Mouse (Mus musculus): ENCODE data around the gene Clec16a. TPM values are rescaled to one million over a fixed set of nuclear protein-coding genes. Genes with fewer than 3 reads are reported as not detected.

Gene Clec16a
- polyA plus RNA-seq, 1 experiment from 2014 or later = 53.9 TPM

GRCm38 (mm10) chr16:10676461-10677066 is 131.4 kb downstream of the Clec16a start:
- no peak overlapping the region for H3K27ac ChIP-seq
- H3K4me2 ChIP-seq = no peak overlapping the region
- H3K4me1 ChIP-seq = no peaks in the 10 kb centered on the region
- no peak for ATAC-seq (ENCODE audit: low FRiP score)
- H3K9ac ChIP-seq = no peak overlapping the region
- no peaks in the 10 kb centered on the region for H3K9me3 ChIP-seq
- 81% methylated on average over 3 of the region's 3 CpGs for WGBS
- no peaks in the 10 kb centered on the region for H3K36me3 ChIP-seq (replicated peaks)
- no peak overlapping the region for H3K4me3 ChIP-seq (replicated peaks)
- H3K27me3 ChIP-seq = no peaks in the 10 kb centered on the region

DNA sequence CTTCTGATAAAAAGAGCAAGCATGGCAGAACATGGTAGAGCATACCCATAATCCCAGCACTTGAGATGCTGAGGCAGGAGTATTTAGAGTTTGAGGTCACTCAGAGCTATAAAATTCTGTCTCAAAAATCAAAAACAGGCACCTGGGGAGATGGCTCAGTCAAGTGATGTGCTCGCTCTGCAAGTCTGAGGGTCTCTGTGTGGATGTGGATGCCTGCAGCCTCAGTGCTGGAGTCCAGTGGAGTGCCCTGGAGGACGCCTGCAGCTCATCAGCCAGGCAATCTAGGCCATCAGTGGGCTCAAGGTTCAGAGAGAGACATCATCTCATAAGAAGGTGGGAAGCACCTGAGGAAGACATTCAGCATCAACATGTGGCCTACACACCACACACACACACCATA is 137.4 kb downstream of the Clec16a start:
- no peak for ATAC-seq (ENCODE audit: low FRiP score)
- Histone ChIP-seq H3K36me3 (replicated peaks) (no peaks in the 10 kb centered on the region), H3K9me3 (no peaks in the 10 kb centered on the region), H3K27ac (no peak overlapping the region), H3K4me3 (replicated peaks) (no peak overlapping the region), H3K4me2 (no peak overlapping the region), H3K27me3 (no peaks in the 10 kb centered on the region), H3K9ac (no peak overlapping the region), H3K4me1 (no peaks in the 10 kb centered on the region)
- 79% methylated on average over 2 of the region's 2 CpGs for WGBS

DNA sequence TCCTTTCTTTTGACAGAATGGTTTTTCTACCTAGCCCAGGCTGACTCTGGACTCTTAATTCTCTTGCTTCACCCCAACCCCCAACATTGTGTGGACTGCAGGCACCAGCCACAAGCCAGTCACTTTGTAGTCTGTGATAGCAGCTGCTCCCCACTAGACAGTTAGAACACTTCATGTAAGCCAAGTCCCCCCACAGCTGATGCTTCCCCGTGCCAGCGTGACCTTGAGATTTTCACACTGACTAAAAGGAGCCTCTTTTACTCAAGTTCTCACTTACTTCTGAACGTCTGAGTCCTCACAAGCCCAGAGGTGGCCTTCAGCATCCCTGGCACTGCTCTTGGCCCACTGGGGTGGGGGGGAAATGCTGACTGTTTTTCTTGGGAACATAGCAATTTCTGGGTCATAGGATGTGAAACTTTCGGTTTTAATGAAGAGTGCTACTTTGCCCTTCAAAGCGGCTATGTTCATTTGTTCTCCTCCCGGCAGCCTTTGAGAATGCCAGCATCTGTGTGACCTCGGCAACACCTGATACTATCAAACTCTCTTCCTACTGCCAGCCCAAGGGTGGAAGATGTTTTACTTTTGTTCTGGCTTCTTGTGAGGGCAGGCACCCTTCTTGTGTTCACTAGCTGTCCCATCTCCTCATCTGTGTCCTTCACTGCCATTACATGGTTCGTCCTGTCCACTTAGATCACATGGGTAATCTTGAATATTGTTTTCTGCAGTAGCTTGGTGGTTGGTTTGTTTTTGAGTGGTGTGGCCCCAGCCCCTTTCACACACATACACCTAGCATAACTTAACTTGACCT is 138.3 kb downstream of the Clec16a start:
- Histone ChIP-seq H3K4me2 (no peak overlapping the region), H3K36me3 (replicated peaks) (no peaks in the 10 kb centered on the region), H3K27me3 (no peaks in the 10 kb centered on the region), H3K9ac (no peak overlapping the region), H3K27ac (no peak overlapping the region), H3K9me3 (no peaks in the 10 kb centered on the region), H3K4me3 (replicated peaks) (no peak overlapping the region), H3K4me1 (no peaks in the 10 kb centered on the region)
- ATAC-seq (ENCODE audit: low FRiP score) = no peak
- 84% methylated on average over 8 of the region's 8 CpGs for WGBS

DNA sequence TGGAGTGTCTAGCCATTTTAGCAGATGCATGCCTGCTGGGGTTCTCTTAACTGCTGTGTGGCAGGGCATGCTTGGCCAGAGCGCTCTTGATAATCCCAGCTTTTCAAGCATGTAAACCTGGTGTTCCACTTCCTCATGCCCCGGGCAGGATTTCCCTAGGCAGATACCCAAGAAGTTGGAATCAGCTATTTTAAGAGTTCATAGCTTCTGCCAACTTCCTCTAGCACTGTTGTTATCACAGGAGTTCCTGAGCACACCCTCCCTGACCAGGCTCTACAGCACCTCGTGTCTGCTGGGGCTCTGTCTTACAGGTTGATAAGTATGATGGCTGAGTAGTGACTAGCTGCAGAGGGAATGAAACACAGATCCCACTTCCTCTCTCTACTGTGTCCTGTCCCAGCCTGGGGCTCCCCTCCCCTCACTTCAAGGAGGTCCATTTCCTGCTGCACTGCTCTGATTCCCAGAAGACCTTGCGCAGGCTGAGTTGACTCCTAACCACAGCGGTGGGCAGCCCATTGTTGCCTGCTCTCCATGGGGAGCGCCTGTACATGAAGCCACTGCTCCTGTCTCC is 144.7 kb downstream of the Clec16a start:
- Histone ChIP-seq H3K27me3 (no peaks in the 10 kb centered on the region), H3K9me3 (no peaks in the 10 kb centered on the region), H3K4me3 (replicated peaks) (no peak overlapping the region), H3K27ac (no peak overlapping the region), H3K4me2 (no peak overlapping the region), H3K36me3 (replicated peaks) (peaks cover 6% of the 10 kb centered on the region), H3K9ac (no peak overlapping the region), H3K4me1 (no peaks in the 10 kb centered on the region)
- 91% methylated on average over 6 of the region's 6 CpGs for WGBS
- ATAC-seq (ENCODE audit: low FRiP score) = no peak

GRCm38 (mm10) chr16:10690442-10690841 is 145.3 kb downstream of the Clec16a start:
- H3K36me3 ChIP-seq (replicated peaks) = peaks cover 6% of the 10 kb centered on the region
- H3K4me1 ChIP-seq = no peaks in the 10 kb centered on the region
- H3K27ac ChIP-seq = no peak overlapping the region
- WGBS = 86% methylated on average over 3 of the region's 3 CpGs
- H3K27me3 ChIP-seq = no peaks in the 10 kb centered on the region
- H3K9me3 ChIP-seq = no peaks in the 10 kb centered on the region
- no peak overlapping the region for H3K4me3 ChIP-seq (replicated peaks)
- ATAC-seq (ENCODE audit: low FRiP score) = no peak
- H3K9ac ChIP-seq = no peak overlapping the region
- H3K4me2 ChIP-seq = no peak overlapping the region

- Histone ChIP-seq H3K27ac (no peak overlapping the region), H3K9ac (no peak overlapping the region), H3K4me3 (replicated peaks) (no peak overlapping the region), H3K36me3 (replicated peaks) (peaks cover 6% of the 10 kb centered on the region), H3K4me1 (no peaks in the 10 kb centered on the region), H3K27me3 (no peaks in the 10 kb centered on the region), H3K9me3 (no peaks in the 10 kb centered on the region), H3K4me2 (no peak overlapping the region)
- no peak for ATAC-seq (ENCODE audit: low FRiP score)
- WGBS = 84% methylated on average over 5 of the region's 5 CpGs
Observed at GRCm38 (mm10) chr16:10691705-10692104, 146.6 kb downstream of the Clec16a start.

DNA sequence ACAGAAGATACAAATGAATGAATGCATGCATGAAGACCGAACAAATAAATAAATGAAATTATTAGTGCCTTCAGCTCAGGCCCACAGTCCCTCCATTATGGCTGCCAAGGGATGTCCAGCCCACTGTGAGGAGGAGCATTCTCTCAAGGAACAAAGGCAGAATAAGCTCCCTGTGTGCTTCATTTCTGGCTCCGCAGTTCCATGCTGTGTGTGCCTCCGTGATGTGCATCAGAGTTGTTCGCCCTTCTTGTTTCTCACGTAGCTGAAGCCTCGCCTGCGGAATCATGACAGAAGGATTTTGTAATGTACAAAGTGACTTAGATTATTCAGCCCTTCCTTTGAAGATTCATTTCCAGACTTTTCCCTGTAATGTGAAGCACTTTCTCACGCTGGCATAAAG is 147.7 kb downstream of the Clec16a start:
- Histone ChIP-seq H3K9me3 (no peaks in the 10 kb centered on the region), H3K4me3 (replicated peaks) (no peak overlapping the region), H3K27me3 (no peaks in the 10 kb centered on the region), H3K4me1 (no peaks in the 10 kb centered on the region), H3K9ac (no peak overlapping the region), H3K4me2 (no peak overlapping the region), H3K27ac (no peak overlapping the region), H3K36me3 (replicated peaks) (peaks cover 6% of the 10 kb centered on the region)
- ATAC-seq (ENCODE audit: low FRiP score) = no peak
- 71% methylated on average over 8 of the region's 8 CpGs for WGBS

DNA sequence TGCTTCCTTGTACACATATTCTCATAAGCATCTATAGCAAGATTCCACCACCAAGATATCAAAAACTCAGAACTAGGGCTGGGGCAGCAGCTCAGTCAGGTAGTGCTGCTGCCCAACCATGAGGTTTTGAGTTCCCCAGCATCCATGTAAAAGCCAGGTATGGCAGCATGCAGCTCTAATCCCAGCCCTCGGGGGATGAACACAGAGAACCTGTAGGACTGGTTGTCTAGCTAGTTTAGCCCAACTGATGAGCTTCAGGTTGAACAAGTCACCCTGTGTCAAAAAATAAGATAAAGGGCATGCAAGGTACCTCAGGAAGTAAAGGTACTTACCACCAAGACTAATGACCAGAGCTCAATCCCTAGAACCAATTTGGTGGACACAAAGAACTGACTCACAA is 148.3 kb downstream of the Clec16a start:
- Histone ChIP-seq H3K36me3 (replicated peaks) (peaks cover 6% of the 10 kb centered on the region), H3K4me2 (no peak overlapping the region), H3K27ac (no peak overlapping the region), H3K9ac (no peak overlapping the region), H3K9me3 (no peaks in the 10 kb centered on the region), H3K4me1 (no peaks in the 10 kb centered on the region), H3K4me3 (replicated peaks) (no peak overlapping the region), H3K27me3 (no peaks in the 10 kb centered on the region)
- ATAC-seq (ENCODE audit: low FRiP score) = no peak
- 96% methylated on average over 1 of the region's 1 CpGs for WGBS

DNA sequence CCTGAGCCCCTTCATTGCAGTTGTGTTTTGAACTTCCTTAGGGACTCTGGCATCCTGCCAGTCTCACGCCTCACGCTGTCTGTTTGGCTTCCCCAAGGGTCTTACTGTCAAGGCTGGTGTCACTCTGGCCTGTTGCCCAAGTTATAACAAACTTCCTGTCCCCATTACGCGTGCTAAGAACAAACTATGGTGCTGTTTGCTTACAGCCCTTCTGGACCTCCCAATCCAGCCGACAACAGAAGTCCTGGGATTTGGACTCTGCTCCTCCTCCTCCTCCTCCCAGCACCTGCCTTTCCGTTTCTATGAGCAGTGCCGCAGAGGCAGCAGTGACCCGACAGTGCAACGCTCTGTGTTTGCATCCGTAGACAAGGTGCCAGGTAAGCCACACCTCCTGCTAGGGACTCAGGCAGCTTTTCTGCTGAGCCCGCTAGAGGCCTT is 149.3 kb downstream of the Clec16a start:
- H3K27me3 ChIP-seq = no peaks in the 10 kb centered on the region
- no peak overlapping the region for H3K4me2 ChIP-seq
- H3K4me3 ChIP-seq (replicated peaks) = no peak overlapping the region
- WGBS = 73% methylated on average over 11 of the region's 11 CpGs
- no peak overlapping the region for H3K27ac ChIP-seq
- H3K9me3 ChIP-seq = no peaks in the 10 kb centered on the region
- H3K4me1 ChIP-seq = no peaks in the 10 kb centered on the region
- ATAC-seq (ENCODE audit: low FRiP score) = no peak
- H3K36me3 ChIP-seq (replicated peaks) = peaks cover 6% of the 10 kb centered on the region
- no peak overlapping the region for H3K9ac ChIP-seq

DNA sequence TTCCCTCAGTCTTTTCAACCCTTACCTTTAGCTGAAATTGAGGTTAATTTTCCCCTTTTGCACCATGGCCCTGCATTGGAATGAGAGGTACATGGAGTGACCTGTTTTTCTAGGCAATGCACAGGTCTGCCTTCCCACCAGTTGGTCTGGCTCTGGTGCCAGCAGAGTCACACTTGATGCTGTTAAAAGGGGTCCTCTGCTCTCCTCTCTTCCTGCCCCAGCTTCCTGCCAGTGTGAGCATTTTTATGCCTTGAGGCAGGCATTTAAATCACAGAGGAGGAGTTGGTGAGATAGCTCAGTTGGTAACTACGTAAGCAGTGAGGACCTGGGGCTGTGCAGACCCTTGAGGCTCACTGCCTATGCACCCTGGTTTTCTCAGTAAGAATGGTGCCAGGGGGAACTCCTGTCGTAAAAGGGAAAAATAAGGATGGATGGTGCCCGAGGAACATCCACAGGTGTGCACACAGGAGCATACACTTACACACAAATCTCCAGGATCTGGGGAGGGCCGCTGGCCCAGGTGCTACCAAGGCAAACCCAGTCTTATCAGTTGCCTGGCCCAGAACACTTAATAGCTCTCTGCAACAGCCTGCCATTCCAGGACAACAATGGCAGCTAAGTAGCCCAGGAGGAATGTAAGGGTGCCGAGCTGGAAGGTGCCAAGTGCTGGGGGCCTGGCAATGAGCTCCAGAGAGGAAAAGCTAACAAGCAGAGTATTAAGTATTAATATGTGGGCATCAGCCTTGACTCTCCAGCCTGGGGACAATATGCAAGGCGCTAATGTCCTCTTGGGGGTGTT is 152.9 kb downstream of the Clec16a start:
- no peak overlapping the region for H3K4me2 ChIP-seq
- no peaks in the 10 kb centered on the region for H3K36me3 ChIP-seq (replicated peaks)
- H3K9ac ChIP-seq = no peak overlapping the region
- H3K4me1 ChIP-seq = peaks cover 5% of the 10 kb centered on the region; the same call in 1 of the 2 replicates
- H3K27me3 ChIP-seq = no peaks in the 10 kb centered on the region
- no peak overlapping the region for H3K4me3 ChIP-seq (replicated peaks)
- no peaks in the 10 kb centered on the region for H3K9me3 ChIP-seq
- no peak for ATAC-seq (ENCODE audit: low FRiP score)
- no peak overlapping the region for H3K27ac ChIP-seq
- 81% methylated on average over 6 of the region's 6 CpGs for WGBS

- Histone ChIP-seq H3K4me3 (replicated peaks) (no peak overlapping the region), H3K36me3 (replicated peaks) (no peaks in the 10 kb centered on the region), H3K4me1 (peaks cover 5% of the 10 kb centered on the region; the same call in 1 of the 2 replicates), H3K27me3 (no peaks in the 10 kb centered on the region), H3K9me3 (no peaks in the 10 kb centered on the region), H3K9ac (no peak overlapping the region), H3K4me2 (no peak overlapping the region), H3K27ac (no peak overlapping the region)
- 71% methylated on average over 3 of the region's 3 CpGs for WGBS
- no peak for ATAC-seq (ENCODE audit: low FRiP score)
Observed at GRCm38 (mm10) chr16:10699316-10699715, 154.2 kb downstream of the Clec16a start.

DNA sequence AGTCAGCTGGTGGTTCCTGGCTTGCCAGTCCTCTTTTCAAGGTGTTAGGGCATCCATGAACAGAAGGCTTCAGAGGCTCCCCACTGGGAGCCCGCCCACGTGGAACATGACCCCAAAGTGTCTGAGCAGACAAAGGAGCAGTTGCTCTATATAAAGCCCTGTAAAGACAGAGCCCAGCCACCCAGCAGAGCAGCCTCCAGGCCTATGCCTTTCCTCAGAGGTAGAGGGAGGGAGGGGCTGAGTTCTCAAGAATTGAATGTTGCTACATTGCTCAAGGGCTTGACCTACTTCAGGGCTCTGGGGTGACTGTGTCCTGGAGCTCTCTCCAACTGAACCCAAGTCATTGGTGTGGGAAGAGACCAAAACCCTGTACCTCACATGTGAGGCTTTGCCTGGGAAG is 155.0 kb downstream of the Clec16a start:
- Histone ChIP-seq H3K4me2 (no peak overlapping the region), H3K27ac (no peak overlapping the region), H3K4me3 (replicated peaks) (no peak overlapping the region), H3K36me3 (replicated peaks) (no peaks in the 10 kb centered on the region), H3K27me3 (no peaks in the 10 kb centered on the region), H3K9ac (no peak overlapping the region), H3K4me1 (peaks cover 5% of the 10 kb centered on the region; the same call in 1 of the 2 replicates), H3K9me3 (no peaks in the 10 kb centered on the region)
- no peak for ATAC-seq (ENCODE audit: low FRiP score)
- WGBS = 17% methylated on average over 2 of the region's 2 CpGs
